Mouse (Mus musculus): ENCODE results near the gene Vmn2r5. TPM values are rescaled to one million over a fixed set of nuclear protein-coding genes. Genes with fewer than 3 reads are reported as not detected.
"Not testable (repeated sequence)": the region's sequence is repeated elsewhere in the genome, so short reads cannot be mapped to it uniquely, and the experiment has no call there.

Vmn2r5 gene
- polyA plus RNA-seq (2016; fragmentation: Nextera tagmentation; extraction: Ambion mirVana), result not detected in 2 replicates

- not testable (repeated sequence) for H3K4me3 ChIP-seq; H3K36me3 ChIP-seq; H3K27me3 ChIP-seq (replicated peaks); H3K9me3 ChIP-seq (replicated peaks); ATAC-seq; H3K4me1 ChIP-seq; H3K27ac ChIP-seq; H3K9ac ChIP-seq; H3K4me2 ChIP-seq
- WGBS (ENCODE audit: insufficient replicate concordance), result 83% methylated on average over 1 of the region's 2 CpGs
Measured at GRCm38 (mm10) chr3:64509742-64510141, at the start of gene Vmn2r5. Vmn2r5 (minus strand) TSS chr3:64509842.

GRCm38 (mm10) chr3:64523585-64523984 is 13.9 kb upstream of the Vmn2r5 start:
- not testable (repeated sequence) for H3K4me2 ChIP-seq; H3K9me3 ChIP-seq (replicated peaks); H3K27ac ChIP-seq; H3K9ac ChIP-seq; H3K27me3 ChIP-seq (replicated peaks); ATAC-seq; H3K4me3 ChIP-seq; H3K4me1 ChIP-seq; H3K36me3 ChIP-seq
- 53% methylated on average over 1 of the region's 1 CpGs for WGBS (ENCODE audit: insufficient replicate concordance)

Other genes starting within 250 kb of the Vmn2r5 start
- not detected in 2 replicates for gene Vmn2r3, start 220.1 kb downstream of the Vmn2r5 start, polyA plus RNA-seq (2016; fragmentation: Nextera tagmentation; extraction: Ambion mirVana)
- gene Vmn2r4, start 94.5 kb downstream of the Vmn2r5 start, polyA plus RNA-seq (2016; fragmentation: Nextera tagmentation; extraction: Ambion mirVana), result not detected in 2 replicates
- gene Vmn2r6, start 56.0 kb upstream of the Vmn2r5 start, polyA plus RNA-seq (2016; fragmentation: Nextera tagmentation; extraction: Ambion mirVana), result not detected in 2 replicates